Mouse (Mus musculus): Measurements from ENCODE around the gene Ivd. TPM values are rescaled to one million over a fixed set of nuclear protein-coding genes. Genes with fewer than 3 reads are reported as not detected.

Gene Ivd
- polyA plus RNA-seq, 1 experiment from 2014 or later, result 36.8 TPM

GRCm38 (mm10) chr2:118906118-118906492 lies 44.4 kb downstream of the Ivd start:
- TF ChIP-seq CTCF (IDR thresholded peaks at IDR 0.05), result no peak
- H3K27me3 ChIP-seq, result no peaks in the 10 kb centered on the region
- in situ Hi-C loops (cut with MboI; ENCODE audit: low pct_unique_long_range_greater_than_20kb), result loop anchor here (5.0 kb wide), 1 partner anchor 61 kb away; no protein-coding TSS in a partner anchor
- ATAC-seq (no peak), DNase-seq (ENCODE audit: low read depth, low spot score) (no peak)
- POLR2A ChIA-PET, result no interaction called here
- CTCF ChIA-PET, result no interaction called here

DNA sequence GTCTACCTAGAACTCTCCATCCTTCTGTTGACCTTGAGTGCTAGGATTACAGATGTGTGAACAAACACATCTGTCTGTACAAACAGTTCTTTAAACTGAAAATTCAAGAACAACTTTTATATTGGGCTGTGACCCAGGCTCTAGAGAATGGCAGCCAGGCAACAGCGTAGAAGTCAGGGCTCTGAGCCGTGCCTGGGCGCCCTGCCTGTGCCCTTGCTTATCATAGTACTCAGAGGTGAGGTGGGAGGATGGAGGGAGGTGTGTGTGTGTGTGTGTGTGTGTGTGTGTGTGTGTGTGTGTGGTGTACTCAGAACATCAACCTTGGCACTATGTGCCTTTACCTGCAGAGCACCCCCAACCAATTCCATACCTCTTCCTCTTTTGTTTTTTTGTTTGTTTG lies 46.0 kb downstream of the Ivd start:
- DNase-seq (ENCODE audit: low read depth, low spot score), result no peak

DNA sequence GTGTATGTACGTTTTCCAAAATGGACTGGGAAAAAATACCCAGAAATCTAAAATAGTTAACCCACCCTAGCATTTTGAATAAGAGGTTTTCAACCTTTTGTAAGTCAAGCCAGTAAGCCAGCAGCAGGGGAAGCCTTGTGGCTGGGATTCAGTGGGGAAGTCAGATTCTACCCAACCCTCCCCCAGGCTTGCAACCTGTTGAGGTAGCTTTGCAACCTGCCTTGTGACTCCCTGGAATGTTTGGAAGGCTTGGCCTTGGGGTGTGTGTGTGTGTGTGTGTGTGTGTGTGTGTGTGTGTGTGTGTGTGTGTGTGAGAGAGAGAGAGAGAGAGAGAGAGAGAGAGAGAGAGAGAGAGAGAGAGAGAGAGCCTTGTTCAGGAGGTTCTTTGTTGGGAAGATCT lies 47.4 kb downstream of the Ivd start:
- in situ Hi-C loops (cut with MboI; ENCODE audit: low pct_unique_long_range_greater_than_20kb), result loop anchor here (5.0 kb wide), 1 partner anchor 58 kb away; no protein-coding TSS in a partner anchor
- no peak for DNase-seq (ENCODE audit: low read depth, low spot score)
- ChIA-PET CTCF (no interaction called here), POLR2A (no interaction called here)
- H3K27me3 ChIP-seq, result no peaks in the 10 kb centered on the region
- ATAC-seq, result no peak
- no peak for TF ChIP-seq CTCF (IDR thresholded peaks at IDR 0.05)

More for the DNA sequence above, 46.0 kb downstream of the Ivd start:
- ChIA-PET POLR2A (interaction anchor here (0.6 to 0.9 kb wide), 2 partner anchors 23 to 63 kb away, joined by 3 to 6 read pairs; no protein-coding TSS in a partner anchor), CTCF (no interaction called here)
- no peak for TF ChIP-seq CTCF (IDR thresholded peaks at IDR 0.05)
- in situ Hi-C loops (cut with MboI; ENCODE audit: low pct_unique_long_range_greater_than_20kb), result loop anchor here (5.0 kb wide), 1 partner anchor 60 kb away; no protein-coding TSS in a partner anchor
- H3K27me3 ChIP-seq, result no peaks in the 10 kb centered on the region
- no peak for ATAC-seq

DNA sequence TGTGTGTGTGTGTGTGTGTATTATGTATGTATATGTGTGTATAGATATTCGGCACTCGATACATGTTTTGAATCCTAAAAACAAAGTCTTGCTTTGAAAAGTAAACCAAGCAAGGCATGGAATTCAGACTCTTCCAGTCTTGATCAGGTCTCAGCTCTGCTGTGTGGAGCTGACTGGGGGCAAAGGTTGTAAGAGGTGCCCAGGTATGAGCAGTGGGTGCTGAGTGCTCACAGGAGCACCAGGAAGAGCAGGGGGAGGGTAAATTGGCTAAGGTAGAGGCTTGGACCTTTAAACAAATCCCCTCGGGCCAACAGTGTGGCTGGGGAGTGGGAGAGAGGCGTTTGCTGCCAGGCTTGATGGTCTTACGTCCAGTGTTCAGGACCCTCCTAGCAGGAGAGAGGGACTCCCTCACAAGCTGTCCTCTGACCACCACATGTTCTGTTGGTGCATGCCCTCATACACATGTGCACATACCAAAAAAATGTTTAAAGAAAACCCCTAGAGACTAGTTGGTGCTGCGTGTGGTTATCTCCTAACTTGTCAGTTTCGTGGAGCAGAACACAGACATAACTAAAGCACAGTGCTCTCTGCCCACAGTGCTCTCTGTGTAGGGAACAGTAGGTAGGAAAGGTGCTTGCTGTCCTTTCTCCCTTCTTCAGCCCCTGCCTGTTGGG lies 49.0 kb downstream of the Ivd start:
- ChIA-PET CTCF (no interaction called here), POLR2A (no interaction called here)
- DNase-seq (ENCODE audit: low read depth, low spot score) (no peak), ATAC-seq (no peak)
- in situ Hi-C loops (cut with MboI; ENCODE audit: low pct_unique_long_range_greater_than_20kb), result no loop called here
- no peaks in the 10 kb centered on the region for H3K27me3 ChIP-seq
- TF ChIP-seq CTCF (IDR thresholded peaks at IDR 0.05), result no peak

DNA sequence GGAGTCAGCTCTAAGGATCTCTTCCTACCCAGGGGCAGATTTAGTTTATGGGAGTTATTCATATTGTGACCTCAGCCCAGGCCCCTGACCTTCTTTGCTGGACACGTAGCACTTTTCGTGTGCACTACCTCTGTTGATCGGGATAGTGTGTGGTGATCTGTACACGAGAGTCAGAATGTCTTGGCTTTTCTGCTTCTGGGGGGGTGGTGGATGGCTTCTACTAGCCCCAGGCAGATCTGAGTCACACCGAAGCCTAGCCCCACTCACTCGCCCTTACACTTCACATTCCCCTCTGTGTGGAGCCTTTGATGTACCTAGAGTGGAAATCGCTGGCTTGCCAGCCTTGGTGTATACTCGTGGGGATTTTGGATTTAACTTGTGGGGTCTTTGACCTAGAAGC lies 51.0 kb downstream of the Ivd start:
- ATAC-seq (peak; percentile 48), DNase-seq (ENCODE audit: low read depth, low spot score) (no peak)
- no peak for TF ChIP-seq CTCF (IDR thresholded peaks at IDR 0.05)
- POLR2A ChIA-PET, result interaction anchor here (0.8 kb wide), 1 partner anchor 28 kb away, joined by 3 read pairs; no protein-coding TSS in a partner anchor
- in situ Hi-C loops (cut with MboI; ENCODE audit: low pct_unique_long_range_greater_than_20kb), result no loop called here
- CTCF ChIA-PET, result interaction anchor here (0.5 to 1.5 kb wide), 2 partner anchors 10 to 228 kb away, joined by 3 to 6 read pairs; no protein-coding TSS in a partner anchor
- no peaks in the 10 kb centered on the region for H3K27me3 ChIP-seq

GRCm38 (mm10) chr2:118913551-118914276 lies 52.0 kb downstream of the Ivd start:
- CTCF ChIA-PET, result interaction anchor here (1.5 kb wide), 1 partner anchor 11 kb away, joined by 6 read pairs; no protein-coding TSS in a partner anchor
- no peak for ATAC-seq
- in situ Hi-C loops (cut with MboI; ENCODE audit: low pct_unique_long_range_greater_than_20kb), result no loop called here
- H3K27me3 ChIP-seq, result no peaks in the 10 kb centered on the region
- DNase-seq (ENCODE audit: low read depth, low spot score), result no peak
- POLR2A ChIA-PET, result no interaction called here
- TF ChIP-seq CTCF (IDR thresholded peaks at IDR 0.05), result no peak

DNA sequence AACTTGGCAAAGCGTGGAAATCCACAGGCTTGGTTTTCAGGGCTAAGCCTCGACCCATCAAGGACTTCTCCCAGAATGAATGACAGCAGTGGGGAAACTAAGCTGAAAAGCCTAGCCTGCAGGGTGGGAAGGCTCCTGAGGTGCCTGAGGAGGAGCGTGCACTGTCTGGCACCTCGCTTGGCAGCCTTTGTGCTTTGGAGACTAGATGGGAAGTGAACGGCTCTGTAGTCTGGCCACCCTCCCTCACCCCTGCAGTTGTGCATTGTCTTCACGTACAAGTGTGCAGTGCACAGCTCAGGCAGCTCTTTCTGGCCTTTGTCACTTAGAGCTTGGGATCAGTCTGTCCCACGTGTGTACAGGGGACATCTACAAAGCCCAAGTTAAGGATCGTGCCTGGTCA lies 52.9 kb downstream of the Ivd start:
- no peak for TF ChIP-seq CTCF (IDR thresholded peaks at IDR 0.05)
- no peaks in the 10 kb centered on the region for H3K27me3 ChIP-seq
- no peak for DNase-seq (ENCODE audit: low read depth, low spot score)
- ChIA-PET POLR2A (interaction anchor here (0.7 kb wide), 1 partner anchor 87 kb away, joined by 9 read pairs; no protein-coding TSS in a partner anchor), CTCF (no interaction called here)
- in situ Hi-C loops (cut with MboI; ENCODE audit: low pct_unique_long_range_greater_than_20kb), result no loop called here
- ATAC-seq, result no peak

DNA sequence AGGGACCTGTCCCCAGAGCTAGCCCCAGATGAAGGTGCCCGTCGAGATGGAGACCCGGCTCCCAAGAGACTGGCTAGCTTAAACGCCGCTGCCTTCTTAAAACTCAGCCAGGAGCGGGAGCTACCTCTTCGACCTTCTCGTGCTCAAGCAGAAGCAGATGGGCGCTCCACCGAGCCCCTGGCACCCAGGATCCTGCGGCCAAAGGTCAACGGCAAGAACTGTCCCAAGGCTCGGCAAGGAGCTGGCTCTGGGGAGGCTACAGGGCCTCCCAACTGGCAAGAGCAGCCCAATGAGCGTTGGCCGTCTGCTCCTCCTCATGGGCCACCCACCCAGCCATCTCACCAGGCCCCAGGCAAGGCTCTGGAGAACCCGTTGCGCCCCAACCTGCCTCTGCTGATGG lies 54.7 kb downstream of the Ivd start:
- H3K27me3 ChIP-seq, result no peaks in the 10 kb centered on the region
- POLR2A ChIA-PET, result no interaction called here
- in situ Hi-C loops (cut with MboI; ENCODE audit: low pct_unique_long_range_greater_than_20kb), result no loop called here
- TF ChIP-seq CTCF (IDR thresholded peaks at IDR 0.05), result no peak
- CTCF ChIA-PET, result no interaction called here
- ATAC-seq (no peak), DNase-seq (ENCODE audit: low read depth, low spot score) (no peak)

DNA sequence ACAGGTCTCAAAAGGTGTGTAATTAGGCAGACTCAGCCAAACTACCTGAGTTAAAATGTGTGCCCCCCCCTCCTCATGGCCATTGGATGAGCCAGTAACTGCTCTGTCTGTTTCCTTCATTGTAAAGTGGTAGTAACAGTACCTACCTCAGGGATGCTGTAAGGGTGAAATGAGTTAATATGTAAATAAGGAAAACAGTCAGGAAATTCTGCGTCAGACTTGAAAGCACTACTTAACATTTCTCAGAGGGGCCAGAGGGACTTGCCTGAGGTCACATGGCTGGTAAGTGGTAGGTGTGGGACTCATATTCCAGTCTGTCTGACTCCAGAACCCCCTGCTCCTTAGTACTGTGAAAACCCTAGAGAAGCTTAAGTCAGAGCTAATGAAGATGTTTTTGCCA lies 56.8 kb downstream of the Ivd start:
- no peak for TF ChIP-seq CTCF (IDR thresholded peaks at IDR 0.05)
- H3K27me3 ChIP-seq, result no peaks in the 10 kb centered on the region
- POLR2A ChIA-PET, result no interaction called here
- CTCF ChIA-PET, result no interaction called here
- in situ Hi-C loops (cut with MboI; ENCODE audit: low pct_unique_long_range_greater_than_20kb), result no loop called here
- DNase-seq (ENCODE audit: low read depth, low spot score), result no peak
- ATAC-seq, result no peak

- ATAC-seq (no peak), DNase-seq (ENCODE audit: low read depth, low spot score) (no peak)
- no peaks in the 10 kb centered on the region for H3K27me3 ChIP-seq
- in situ Hi-C loops (cut with MboI; ENCODE audit: low pct_unique_long_range_greater_than_20kb), result no loop called here
- ChIA-PET POLR2A (no interaction called here), CTCF (no interaction called here)
- no peak for TF ChIP-seq CTCF (IDR thresholded peaks at IDR 0.05)
These were observed 58.7 kb downstream of the Ivd start for GRCm38 (mm10) chr2:118920428-118920827.

DNA sequence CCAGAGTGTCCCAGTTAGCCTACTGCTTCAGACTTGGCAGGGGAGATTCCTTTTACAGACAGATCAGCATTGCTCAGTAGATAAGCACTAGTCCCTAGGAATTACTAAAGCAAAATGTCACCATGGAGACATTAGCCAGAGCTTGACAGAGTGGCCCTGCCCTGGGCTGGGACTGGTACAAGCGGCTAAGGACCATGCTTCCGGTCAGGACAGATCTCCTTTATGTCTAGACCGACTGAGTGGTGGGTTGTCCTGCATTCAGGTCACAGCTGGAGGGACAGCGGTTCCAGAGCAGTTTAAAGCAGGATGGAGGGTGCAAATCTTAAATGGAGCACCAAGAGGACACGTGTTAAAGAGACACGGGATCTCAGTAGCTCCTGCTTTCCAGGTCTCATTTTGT lies 64.2 kb downstream of the Ivd start:
- no peaks in the 10 kb centered on the region for H3K27me3 ChIP-seq
- DNase-seq (ENCODE audit: low read depth, low spot score) (no peak), ATAC-seq (peak; percentile 37)
- no peak for TF ChIP-seq CTCF (IDR thresholded peaks at IDR 0.05)
- POLR2A ChIA-PET, result interaction anchor here (1.1 kb wide), 1 partner anchor 23 kb away, joined by 3 read pairs; no protein-coding TSS in a partner anchor
- in situ Hi-C loops (cut with MboI; ENCODE audit: low pct_unique_long_range_greater_than_20kb), result no loop called here
- CTCF ChIA-PET, result no interaction called here

Measured in Patski (cell line).